Mouse (Mus musculus) testis, adult 2 months (tissue): Measurements from ENCODE around the gene Usp1. TPM values are rescaled to one million over a fixed set of nuclear protein-coding genes. Genes with fewer than 3 reads are reported as not detected.
"Not testable (repeated sequence)": the region's sequence is repeated elsewhere in the genome, so short reads cannot be mapped to it uniquely, and the experiment has no call there.

Experiments used
- H3K27ac ChIP-seq: fragments of 200-500 bp; 2 replicates; pipeline ENCODE4 v1.5.1; 2012; ENCODE audit warnings: low read depth, low read length; ENCODE audit not compliant: control insufficient read depth, insufficient read depth
- H3K27me3 ChIP-seq: fragments of 200-500 bp; 2 replicates; pipeline ENCODE4 v1.6.1; 2012; ENCODE audit warnings: mild to moderate bottlenecking, low read length, moderate library complexity; ENCODE audit not compliant: control insufficient read depth, insufficient read depth
- H3K36me3 ChIP-seq: fragments of 200-500 bp; 2 replicates; pipeline ENCODE4 v1.6.1; 2012; ENCODE audit warnings: mild to moderate bottlenecking, low read length; ENCODE audit not compliant: control insufficient read depth, insufficient read depth
- H3K4me1 ChIP-seq: fragments of 200-500 bp; 2 replicates; pipeline ENCODE4 v1.6.1; 2012; ENCODE audit warnings: low read length; ENCODE audit not compliant: control insufficient read depth, insufficient read depth
- H3K4me3 ChIP-seq: fragments of 200-500 bp; 2 replicates; pipeline ENCODE4 v1.5.1; 2012; ENCODE audit warnings: low read depth, mild to moderate bottlenecking, low read length, moderate library complexity, mixed read lengths; ENCODE audit not compliant: control insufficient read depth
- CTCF ChIP-seq: fragments of 200-500 bp; IDR thresholded peaks from 2 replicates; pipeline ENCODE4 v1.5.1; 2012; ENCODE audit warnings: low read depth, mild to moderate bottlenecking, inconsistent platforms, low read length, moderate library complexity; ENCODE audit not compliant: control insufficient read depth, insufficient read depth, insufficient replicate concordance
- POLR2A ChIP-seq: fragments of 200-500 bp; IDR thresholded peaks from 2 replicates; pipeline ENCODE4 v1.6.1; 2012; ENCODE audit warnings: low read depth, mild to moderate bottlenecking, inconsistent platforms, low read length, moderate library complexity; ENCODE audit not compliant: control insufficient read depth
- polyA plus RNA-seq: library from polyadenylated mRNA; depleted of rRNA; stranded (reverse); fragments of >200 nt; gene quantifications from 2 replicates; pipeline ENCODE4 v1.2.3, GENCODE M21; 2012

Usp1 gene
- polyA plus RNA-seq, 1 experiment = 66.4 TPM

- Histone ChIP-seq H3K27ac (no peak overlapping the region), H3K36me3 (no peaks in the 10 kb centered on the region)
- TF ChIP-seq CTCF (no peak), POLR2A (no peak)
Observed at GRCm38 (mm10) chr4:98950563-98950962, 27.0 kb downstream of the Usp1 start.

GRCm38 (mm10) chr4:98955986-98956385 lies 32.4 kb downstream of the Usp1 start:
- H3K4me3 ChIP-seq = no peak overlapping the region
- H3K27me3 ChIP-seq = no peaks in the 10 kb centered on the region
- H3K4me1 ChIP-seq = no peaks in the 10 kb centered on the region
- H3K27ac ChIP-seq = no peak overlapping the region
- H3K36me3 ChIP-seq = no peaks in the 10 kb centered on the region
- TF ChIP-seq CTCF (no peak), POLR2A (no peak)

More at GRCm38 (mm10) chr4:98950563-98950962, 27.0 kb downstream of the Usp1 start:
- no peaks in the 10 kb centered on the region for H3K27me3 ChIP-seq
- H3K4me1 ChIP-seq = no peaks in the 10 kb centered on the region
- H3K4me3 ChIP-seq = no peak overlapping the region

DNA sequence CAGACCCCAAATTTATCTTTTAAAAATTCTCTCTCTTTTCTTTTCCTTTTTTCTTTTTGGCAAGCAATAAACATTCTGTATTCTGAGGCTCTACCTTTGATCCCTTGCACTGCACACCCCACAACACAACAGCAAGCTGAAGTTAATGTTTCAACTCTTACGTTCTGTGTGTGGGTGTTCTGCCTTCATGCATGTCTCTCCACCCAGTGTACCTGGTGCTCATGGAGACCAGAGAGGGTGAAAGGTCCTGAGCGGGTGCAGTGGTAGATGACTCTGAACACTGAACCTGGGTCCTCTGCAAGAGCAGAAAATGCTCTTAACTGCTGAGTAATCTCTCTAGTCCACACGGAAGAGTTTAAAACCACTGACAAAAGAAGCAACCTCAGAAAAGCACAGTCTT lies 36.6 kb downstream of the Usp1 start:
- no peaks in the 10 kb centered on the region for H3K27me3 ChIP-seq
- TF ChIP-seq POLR2A (no peak), CTCF (no peak)
- no peak overlapping the region for H3K4me3 ChIP-seq
- H3K27ac ChIP-seq = no peak overlapping the region
- H3K4me1 ChIP-seq = no peaks in the 10 kb centered on the region
- H3K36me3 ChIP-seq = no peaks in the 10 kb centered on the region

GRCm38 (mm10) chr4:98969946-98970345 lies 46.3 kb downstream of the Usp1 start:
- Histone ChIP-seq H3K4me1 (no peaks in the 10 kb centered on the region; the same call in 1 of the 2 replicates), H3K36me3 (peaks cover 2% of the 10 kb centered on the region), H3K27me3 (no peaks in the 10 kb centered on the region), H3K27ac (no peak overlapping the region), H3K4me3 (no peak overlapping the region)
- TF ChIP-seq CTCF (no peak), POLR2A (no peak)

GRCm38 (mm10) chr4:98975741-98976140 lies 52.1 kb downstream of the Usp1 start:
- Histone ChIP-seq H3K27me3 (no peaks in the 10 kb centered on the region), H3K4me1 (no peaks in the 10 kb centered on the region; the same call in 1 of the 2 replicates), H3K27ac (no peak overlapping the region), H3K36me3 (peaks cover 1% of the 10 kb centered on the region), H3K4me3 (peak overlapping the region; percentile 49)
- no peak for TF ChIP-seq CTCF
- no peak for TF ChIP-seq POLR2A

DNA sequence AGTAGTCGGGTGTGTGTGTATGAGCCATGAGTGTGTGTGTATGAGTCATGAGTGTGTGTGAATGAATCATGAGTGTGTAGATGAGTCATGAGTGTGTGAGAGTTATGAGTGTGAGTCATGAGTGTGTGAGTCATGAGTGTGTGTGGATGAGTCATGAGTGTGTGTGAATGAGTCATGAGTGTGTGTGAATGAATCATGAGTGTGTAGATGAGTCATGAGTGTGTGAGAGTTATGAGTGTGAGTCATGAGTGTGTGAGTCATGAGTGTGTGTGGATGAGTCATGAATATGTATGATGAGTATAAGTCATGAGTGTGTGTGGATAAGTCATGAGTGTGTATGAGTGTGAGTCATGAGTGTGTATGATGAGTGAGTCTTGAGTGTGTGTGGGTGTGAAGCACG lies 54.7 kb downstream of the Usp1 start:
- H3K4me1 ChIP-seq, H3K27me3 ChIP-seq, H3K36me3 ChIP-seq, H3K4me3 ChIP-seq, H3K27ac ChIP-seq: not testable (repeated sequence)

- Histone ChIP-seq H3K36me3 (no peaks in the 10 kb centered on the region), H3K4me3 (no peak overlapping the region), H3K27me3 (no peaks in the 10 kb centered on the region), H3K4me1 (no peaks in the 10 kb centered on the region; the same call in 1 of the 2 replicates), H3K27ac (no peak overlapping the region)
- TF ChIP-seq CTCF (no peak), POLR2A (no peak)
Observed at GRCm38 (mm10) chr4:98978693-98979092, 55.1 kb downstream of the Usp1 start.

GRCm38 (mm10) chr4:98979976-98980375 lies 56.4 kb downstream of the Usp1 start:
- H3K4me3 ChIP-seq, H3K4me1 ChIP-seq, H3K27me3 ChIP-seq, H3K27ac ChIP-seq, H3K36me3 ChIP-seq: not testable (repeated sequence)
